Mouse (Mus musculus): ENCODE data around the gene Fgfr1op. TPM values are rescaled to one million over a fixed set of nuclear protein-coding genes. Genes with fewer than 3 reads are reported as not detected.
"Not testable (repeated sequence)": the region's sequence is repeated elsewhere in the genome, so short reads cannot be mapped to it uniquely, and the experiment has no call there.

Gene Fgfr1op
- total and polyA plus RNA-seq, 3 experiments, result 43.5 to 44.5 TPM; not detected in 1

DNA sequence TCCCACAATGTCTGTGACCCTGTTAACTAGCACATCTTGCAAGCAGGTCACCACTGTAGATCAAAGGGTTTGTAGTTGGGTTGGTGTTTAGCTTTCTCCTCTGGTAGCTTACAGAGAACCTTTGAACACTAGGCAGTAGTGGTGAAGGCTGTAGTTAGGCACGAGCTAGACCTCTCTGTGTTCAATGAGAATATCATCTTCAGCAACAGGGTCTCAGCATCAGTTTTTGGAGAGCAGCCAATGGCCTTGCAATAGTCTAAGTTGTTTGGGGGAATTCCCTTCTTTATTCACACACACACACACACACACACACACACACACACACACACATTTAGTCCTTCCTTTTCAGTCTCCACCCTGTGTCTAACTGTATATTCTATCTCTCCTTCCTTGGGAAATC, 38.2 kb downstream of the Fgfr1op start:
- TF ChIP-seq CHD1 (IDR thresholded peaks at IDR 0.05; ENCODE audit: low read depth, low read length), result no peak
- TF ChIP-seq NRF1 (IDR thresholded peaks at IDR 0.05; ENCODE audit: insufficient read depth, low read depth, low read length, poor library complexity, severe bottlenecking), result no peak
- no peak for TF ChIP-seq NELFE (IDR thresholded peaks at IDR 0.05; ENCODE audit: low read depth, low read length)
- TF ChIP-seq ZKSCAN1 (IDR thresholded peaks at IDR 0.05; ENCODE audit: low read depth, low read length), result no peak
- no peak for TF ChIP-seq JUND (IDR thresholded peaks at IDR 0.05; ENCODE audit: low read depth, low read length)
- no peak for TF ChIP-seq RAD21 (IDR thresholded peaks at IDR 0.05; ENCODE audit: low read depth, low read length)
- TF ChIP-seq GABPA (IDR thresholded peaks at IDR 0.05; ENCODE audit: low read depth, low read length), result no peak
- TF ChIP-seq BHLHE40 (IDR thresholded peaks at IDR 0.05; ENCODE audit: borderline replicate concordance, low read depth, low read length), result no peak
- TF ChIP-seq MYC (IDR thresholded peaks at IDR 0.05; ENCODE audit: low read depth, low read length), result no peak
- H3K9ac ChIP-seq (ENCODE audit: control insufficient read depth, low read depth, low read length, poor library complexity, severe bottlenecking), result no peak overlapping the region
- no peaks in the 10 kb centered on the region for H3K36me3 ChIP-seq (ENCODE audit: control insufficient read depth in 1 of 2, insufficient read depth in 2 of 2, low read length in 2 of 2)
- no peaks in the 10 kb centered on the region for H3K27me3 ChIP-seq (ENCODE audit: control insufficient read depth in 1 of 2, insufficient read depth in 2 of 2, low read length in 2 of 2)
- H3K27ac ChIP-seq (ENCODE audit: control insufficient read depth, low read depth, low read length), result no peak overlapping the region
- H3K9me3 ChIP-seq (replicated peaks; ENCODE audit: insufficient read depth, low read length), result no peaks in the 10 kb centered on the region
- H3K4me3 ChIP-seq (ENCODE audit: control insufficient read depth in 1 of 2, insufficient read depth in 1 of 2, low read depth in 2 of 2, low read length in 2 of 2), result no peak overlapping the region
- DNase-seq (ENCODE audit: low read depth, low spot score), result no peak
- no peaks in the 10 kb centered on the region for H3K79me2 ChIP-seq (ENCODE audit: control insufficient read depth, insufficient read depth, low read length, poor library complexity)
- H3K4me1 ChIP-seq (ENCODE audit: control insufficient read depth in 1 of 2, insufficient read depth in 2 of 2, low read length in 2 of 2), result no peaks in the 10 kb centered on the region

DNA sequence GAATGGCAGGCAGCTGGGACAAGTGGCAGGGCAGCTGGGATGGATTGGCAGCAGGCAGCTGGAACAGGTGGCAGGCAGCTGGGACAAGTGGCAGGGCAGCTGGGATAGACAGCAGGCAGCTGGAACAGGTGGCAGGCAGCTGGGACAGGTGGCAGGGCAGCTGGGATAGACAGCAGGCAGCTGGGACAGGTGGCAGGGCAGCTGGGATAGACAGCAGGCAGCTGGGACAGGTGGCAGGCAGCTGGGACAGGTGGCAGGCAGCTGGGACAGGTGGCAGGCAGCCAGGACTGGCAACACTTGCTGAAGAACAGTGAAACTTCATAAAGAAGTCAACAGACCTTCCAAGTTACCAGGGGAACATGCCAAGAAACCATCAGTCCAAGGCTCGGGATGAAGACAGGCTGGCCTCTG, 39.9 kb downstream of the Fgfr1op start:
- not testable (repeated sequence) for H3K27ac ChIP-seq (ENCODE audit: control insufficient read depth, low read depth, low read length); H3K36me3 ChIP-seq (ENCODE audit: control insufficient read depth in 1 of 2, insufficient read depth in 2 of 2, low read length in 2 of 2); H3K4me3 ChIP-seq (ENCODE audit: control insufficient read depth in 1 of 2, insufficient read depth in 1 of 2, low read depth in 2 of 2, low read length in 2 of 2); H3K27me3 ChIP-seq (ENCODE audit: control insufficient read depth in 1 of 2, insufficient read depth in 2 of 2, low read length in 2 of 2); DNase-seq (ENCODE audit: low read depth, low spot score); H3K9ac ChIP-seq (ENCODE audit: control insufficient read depth, low read depth, low read length, poor library complexity, severe bottlenecking); H3K79me2 ChIP-seq (ENCODE audit: control insufficient read depth, insufficient read depth, low read length, poor library complexity); H3K9me3 ChIP-seq (replicated peaks; ENCODE audit: insufficient read depth, low read length); H3K4me1 ChIP-seq (ENCODE audit: control insufficient read depth in 1 of 2, insufficient read depth in 2 of 2, low read length in 2 of 2)

DNA sequence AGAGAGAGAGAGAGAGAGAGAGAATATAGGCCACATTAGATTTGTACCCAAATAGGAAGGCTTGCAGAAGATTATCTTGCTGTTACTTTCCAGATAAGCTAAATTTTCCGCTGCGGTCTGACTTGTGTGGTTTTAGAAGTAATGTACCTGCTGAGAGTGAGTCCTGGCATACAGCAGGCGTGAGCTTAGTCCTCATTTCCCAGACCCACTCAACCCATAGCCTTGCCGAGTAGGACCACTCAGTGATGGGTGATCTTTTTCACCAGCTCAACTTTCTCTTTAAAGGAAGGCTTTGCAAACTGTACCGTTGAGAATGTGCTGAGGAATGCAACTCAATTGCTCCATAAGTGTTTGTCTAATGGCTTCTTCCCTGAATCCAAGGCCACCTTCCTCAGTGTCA, 41.4 kb downstream of the Fgfr1op start:
- no peaks in the 10 kb centered on the region for H3K36me3 ChIP-seq (ENCODE audit: control insufficient read depth in 1 of 2, insufficient read depth in 2 of 2, low read length in 2 of 2)
- peak; percentile 18 for DNase-seq (ENCODE audit: low read depth, low spot score)
- no peaks in the 10 kb centered on the region for H3K79me2 ChIP-seq (ENCODE audit: control insufficient read depth, insufficient read depth, low read length, poor library complexity)
- no peaks in the 10 kb centered on the region for H3K4me1 ChIP-seq (ENCODE audit: control insufficient read depth in 1 of 2, insufficient read depth in 2 of 2, low read length in 2 of 2)
- H3K27me3 ChIP-seq (ENCODE audit: control insufficient read depth in 1 of 2, insufficient read depth in 2 of 2, low read length in 2 of 2), result no peaks in the 10 kb centered on the region
- no peaks in the 10 kb centered on the region for H3K9me3 ChIP-seq (replicated peaks; ENCODE audit: insufficient read depth, low read length)
- no peak overlapping the region for H3K9ac ChIP-seq (ENCODE audit: control insufficient read depth, low read depth, low read length, poor library complexity, severe bottlenecking)
- TF ChIP-seq RCOR1 (IDR thresholded peaks at IDR 0.05; ENCODE audit: low read depth, low read length), result peak; percentile 26; the same call in 1 of the 2 replicates
- TF ChIP-seq USF1 (IDR thresholded peaks at IDR 0.05; ENCODE audit: low read depth, low read length), result no peak
- peak; percentile 46 for TF ChIP-seq GATA1 (IDR thresholded peaks at IDR 0.05; ENCODE audit: low read depth, low read length)
- H3K4me3 ChIP-seq (ENCODE audit: control insufficient read depth in 1 of 2, insufficient read depth in 1 of 2, low read depth in 2 of 2, low read length in 2 of 2), result no peak overlapping the region
- no peak overlapping the region for H3K27ac ChIP-seq (ENCODE audit: control insufficient read depth, low read depth, low read length)
